Mouse (Mus musculus): ENCODE data around the gene Wfdc11. TPM values are rescaled to one million over a fixed set of nuclear protein-coding genes. Genes with fewer than 3 reads are reported as not detected.

The Wfdc11 gene
- polyA plus RNA-seq, 1 experiment from 2014 or later: not detected

- Histone ChIP-seq H3K27me3 (ENCODE audit: low read depth, poor library complexity, severe bottlenecking) (no peaks in the 10 kb centered on the region), H3K4me1 (peaks cover 11% of the 10 kb centered on the region), H3K27ac (replicated peaks) (no peak overlapping the region), H3K4me3 (no peak overlapping the region), H3K9me3 (replicated peaks) (no peaks in the 10 kb centered on the region), H3K36me3 (no peaks in the 10 kb centered on the region)
- WGBS: 87% methylated on average over 16 of the region's 16 CpGs
- no peak for DNase-seq (ENCODE audit: low spot score)
Measured at GRCm38 (mm10) chr2:164676916-164677685, 3.2 kb upstream of the Wfdc11 start.

GRCm38 (mm10) chr2:164676103-164676502, 2.2 kb upstream of the Wfdc11 start:
- H3K27ac ChIP-seq (replicated peaks): no peak overlapping the region
- H3K4me3 ChIP-seq: no peak overlapping the region
- H3K36me3 ChIP-seq: no peaks in the 10 kb centered on the region
- no peaks in the 10 kb centered on the region for H3K27me3 ChIP-seq (ENCODE audit: low read depth, poor library complexity, severe bottlenecking)
- peaks cover 11% of the 10 kb centered on the region for H3K4me1 ChIP-seq
- no peaks in the 10 kb centered on the region for H3K9me3 ChIP-seq (replicated peaks)
- 82% methylated on average over 7 of the region's 7 CpGs for WGBS
- no peak for DNase-seq (ENCODE audit: low spot score)

GRCm38 (mm10) chr2:164670938-164671337, 2.9 kb downstream of the Wfdc11 start:
- no peak overlapping the region for H3K4me3 ChIP-seq

GRCm38 (mm10) chr2:164670261-164670660, 3.6 kb downstream of the Wfdc11 start:
- 86% methylated on average over 5 of the region's 5 CpGs for WGBS
- H3K27ac ChIP-seq (replicated peaks): no peak overlapping the region
- H3K4me3 ChIP-seq: no peak overlapping the region
- no peaks in the 10 kb centered on the region for H3K27me3 ChIP-seq (ENCODE audit: low read depth, poor library complexity, severe bottlenecking)
- H3K4me1 ChIP-seq: no peaks in the 10 kb centered on the region
- no peak for DNase-seq (ENCODE audit: low spot score)
- no peaks in the 10 kb centered on the region for H3K36me3 ChIP-seq
- H3K9me3 ChIP-seq (replicated peaks): peaks cover 5% of the 10 kb centered on the region; the same call in 1 of the 2 replicates

More at GRCm38 (mm10) chr2:164670938-164671337, 2.9 kb downstream of the Wfdc11 start:
- WGBS: 33% methylated on average over 1 of the region's 1 CpGs
- peaks cover 5% of the 10 kb centered on the region; the same call in 1 of the 2 replicates for H3K9me3 ChIP-seq (replicated peaks)
- no peaks in the 10 kb centered on the region for H3K27me3 ChIP-seq (ENCODE audit: low read depth, poor library complexity, severe bottlenecking)
- DNase-seq (ENCODE audit: low spot score): no peak
- H3K4me1 ChIP-seq: no peaks in the 10 kb centered on the region
- no peak overlapping the region for H3K27ac ChIP-seq (replicated peaks)
- no peaks in the 10 kb centered on the region for H3K36me3 ChIP-seq

- no peak for DNase-seq (ENCODE audit: low spot score)
- WGBS: 89% methylated on average over 7 of the region's 7 CpGs
- Histone ChIP-seq H3K36me3 (no peaks in the 10 kb centered on the region), H3K4me3 (no peak overlapping the region), H3K9me3 (replicated peaks) (peaks cover 5% of the 10 kb centered on the region; the same call in 1 of the 2 replicates), H3K27ac (replicated peaks) (no peak overlapping the region), H3K4me1 (no peaks in the 10 kb centered on the region), H3K27me3 (ENCODE audit: low read depth, poor library complexity, severe bottlenecking) (no peaks in the 10 kb centered on the region)
Measured at GRCm38 (mm10) chr2:164664851-164665250, 9.0 kb downstream of the Wfdc11 start.

GRCm38 (mm10) chr2:164656483-164656882, 17.4 kb downstream of the Wfdc11 start, which contains the start of gene Wfdc9:
Gene Wfdc9 (minus strand): TSS chr2:164656583.
- Histone ChIP-seq H3K4me1 (0 out of 2 replicates have a peak, but pooled peaks cover 7% of the 10 kb centered on the region), H3K27me3 (ENCODE audit: low read depth, poor library complexity, severe bottlenecking) (no peaks in the 10 kb centered on the region), H3K4me3 (no peak within 1 kb of the TSS), H3K27ac (replicated peaks) (no peak within 1 kb of the TSS), H3K36me3 (no peaks in the 10 kb centered on the region), H3K9me3 (replicated peaks) (no peaks in the 10 kb centered on the region)
- DNase-seq (ENCODE audit: low spot score): no peak
- 86% methylated on average over 9 of the region's 9 CpGs for WGBS

- Histone ChIP-seq H3K9me3 (replicated peaks) (no peaks in the 10 kb centered on the region), H3K36me3 (no peaks in the 10 kb centered on the region), H3K27ac (replicated peaks) (no peak within 1 kb of the TSS), H3K4me1 (0 out of 2 replicates have a peak, but pooled peaks cover 7% of the 10 kb centered on the region), H3K27me3 (ENCODE audit: low read depth, poor library complexity, severe bottlenecking) (no peaks in the 10 kb centered on the region), H3K4me3 (no peak within 1 kb of the TSS)
- WGBS: 22% methylated on average over 11 of the region's 11 CpGs
- DNase-seq (ENCODE audit: low spot score): peak; percentile 65
Measured at GRCm38 (mm10) chr2:164655858-164656257, 18.0 kb downstream of the Wfdc11 start, which contains the start of gene Wfdc10. Gene Wfdc10 (plus strand): TSS chr2:164656046.

GRCm38 (mm10) chr2:164641881-164642673, 31.8 kb downstream of the Wfdc11 start:
- WGBS: 88% methylated on average over 13 of the region's 13 CpGs
- Histone ChIP-seq H3K36me3 (no peaks in the 10 kb centered on the region), H3K27ac (replicated peaks) (no peak overlapping the region), H3K4me1 (no peaks in the 10 kb centered on the region), H3K4me3 (no peak overlapping the region), H3K27me3 (ENCODE audit: low read depth, poor library complexity, severe bottlenecking) (no peaks in the 10 kb centered on the region), H3K9me3 (replicated peaks) (no peaks in the 10 kb centered on the region)
- no peak for DNase-seq (ENCODE audit: low spot score)

- H3K36me3 ChIP-seq: no peaks in the 10 kb centered on the region
- H3K4me1 ChIP-seq: no peaks in the 10 kb centered on the region
- 63% methylated on average over 7 of the region's 7 CpGs for WGBS
- no peaks in the 10 kb centered on the region for H3K27me3 ChIP-seq (ENCODE audit: low read depth, poor library complexity, severe bottlenecking)
- no peaks in the 10 kb centered on the region for H3K9me3 ChIP-seq (replicated peaks)
- no peak overlapping the region for H3K4me3 ChIP-seq
- H3K27ac ChIP-seq (replicated peaks): no peak overlapping the region
- DNase-seq (ENCODE audit: low spot score): no peak
Measured at GRCm38 (mm10) chr2:164641129-164641528, 32.8 kb downstream of the Wfdc11 start.

- WGBS: 91% methylated on average over 3 of the region's 3 CpGs
- no peak for DNase-seq (ENCODE audit: low spot score)
Measured at GRCm38 (mm10) chr2:164638696-164639095, 35.2 kb downstream of the Wfdc11 start, which contains the start of gene Wfdc16. Gene Wfdc16 (minus strand): TSS chr2:164638796.

GRCm38 (mm10) chr2:164635266-164635665, 38.6 kb downstream of the Wfdc11 start:
- Histone ChIP-seq H3K9me3 (replicated peaks) (no peaks in the 10 kb centered on the region), H3K27me3 (ENCODE audit: low read depth, poor library complexity, severe bottlenecking) (no peaks in the 10 kb centered on the region), H3K4me1 (no peaks in the 10 kb centered on the region), H3K36me3 (no peaks in the 10 kb centered on the region), H3K4me3 (no peak overlapping the region), H3K27ac (replicated peaks) (no peak overlapping the region)
- 76% methylated on average over 9 of the region's 9 CpGs for WGBS
- no peak for DNase-seq (ENCODE audit: low spot score)

More at GRCm38 (mm10) chr2:164638696-164639095, 35.2 kb downstream of the Wfdc11 start, which contains the start of gene Wfdc16:
- Histone ChIP-seq H3K9me3 (replicated peaks) (no peaks in the 10 kb centered on the region), H3K27ac (replicated peaks) (no peak within 1 kb of the TSS), H3K27me3 (ENCODE audit: low read depth, poor library complexity, severe bottlenecking) (no peaks in the 10 kb centered on the region), H3K36me3 (no peaks in the 10 kb centered on the region), H3K4me3 (no peak within 1 kb of the TSS), H3K4me1 (no peaks in the 10 kb centered on the region)

GRCm38 (mm10) chr2:164621775-164622174, 52.1 kb downstream of the Wfdc11 start:
- Histone ChIP-seq H3K4me1 (peaks cover 6% of the 10 kb centered on the region; the same call in 1 of the 2 replicates), H3K27me3 (ENCODE audit: low read depth, poor library complexity, severe bottlenecking) (no peaks in the 10 kb centered on the region), H3K27ac (replicated peaks) (no peak overlapping the region), H3K9me3 (replicated peaks) (no peaks in the 10 kb centered on the region), H3K36me3 (no peaks in the 10 kb centered on the region), H3K4me3 (no peak overlapping the region)
- DNase-seq (ENCODE audit: low spot score): no peak
- WGBS: 88% methylated on average over 4 of the region's 4 CpGs
